9 mouse cellular contexts compared by ENCODE assay signal in genomic region chr17:31091023-31091735, GRCm38 (mm10). TPM values are rescaled to one million over a fixed set of nuclear protein-coding genes. Genes with fewer than 3 reads are reported as not detected.
DNase-seq lines count a peak whose midpoint lies in the region; ATAC-seq and TF ChIP-seq lines count a peak whose summit lies in the region.
"Had no signal": no experiment of that assay in that cellular context is flagged by ENCODE, and none has a peak within 500 bp of the region (broad histone marks: within the 10 kb centered on the region; RNA-seq: fewer than 3 reads in every experiment).

No protein-coding gene starts in this region.

- no peak for TF ChIP-seq POLR2A in bone marrow, adult 2 months (IDR thresholded peaks at IDR 0.05; ENCODE audit: borderline replicate concordance, control insufficient read depth, low read depth, low read length)

- peaks cover 3% of the 10 kb centered on the region; the same call in 1 of the 2 replicates for H3K9me3 ChIP-seq in heart, embryonic 11.5 days (replicated peaks; ENCODE audit: control insufficient read depth, low read length)
- H3K9me3 ChIP-seq in forebrain, postnatal 0 days (ENCODE audit: low read length), result no peaks in the 10 kb centered on the region
- no peaks in the 10 kb centered on the region; the same call in 1 of the 2 replicates for H3K9me3 ChIP-seq in midbrain, embryonic 10.5 days (replicated peaks)
- H3K9me3 ChIP-seq in lung, postnatal 0 days (ENCODE audit: low read length), result no peaks in the 10 kb centered on the region
- H3K9me3 ChIP-seq: heart, embryonic 15.5 days had no signal

- DNase-seq in heart, postnatal 25 days (ENCODE audit: low spot score), result no peak
- peak; percentile 11 for DNase-seq in forebrain, postnatal 0 days
- DNase-seq in midbrain, embryonic 10.5 days (ENCODE audit: low spot score), result no peak
- DNase-seq in B cell, adult 2 months, result no peak
- DNase-seq in lung, postnatal 0 days (ENCODE audit: low spot score), result no peak
- DNase-seq in cerebellum, postnatal 25 days, result no peak

- TF ChIP-seq EP300 in lung, postnatal 0 days (IDR thresholded peaks at IDR 0.05), result no peak

- intact Hi-C loops in heart, postnatal 25 days (cut with DNase I), result no loop called here

- 0 out of 2 replicates have a peak overlapping the region, but pooled peaks have one; percentile 22 for H3K9ac ChIP-seq in heart, embryonic 11.5 days (ENCODE audit: low read depth, low read length)
- no peak overlapping the region for H3K9ac ChIP-seq in forebrain, postnatal 0 days
- no peak overlapping the region for H3K9ac ChIP-seq in lung, postnatal 0 days (replicated peaks; ENCODE audit: low read depth)
- H3K9ac ChIP-seq: heart, embryonic 15.5 days had no signal

- WGBS in heart, embryonic 11.5 days (ENCODE audit: insufficient replicate concordance), result 16% methylated on average over 13 of the region's 13 CpGs
- 59% methylated on average over 13 of the region's 13 CpGs for WGBS in bone marrow, adult 2 months
- WGBS in forebrain, postnatal 0 days, result 39% methylated on average over 13 of the region's 13 CpGs
- 54% methylated on average over 13 of the region's 13 CpGs for WGBS in midbrain, embryonic 10.5 days
- WGBS in lung, postnatal 0 days, result 37% methylated on average over 13 of the region's 13 CpGs

- H3K4me1 ChIP-seq in heart, embryonic 11.5 days (ENCODE audit: control insufficient read depth, insufficient read depth, low read length), result peaks cover 31% of the 10 kb centered on the region
- peaks cover 11% of the 10 kb centered on the region for H3K4me1 ChIP-seq in bone marrow, adult 2 months (ENCODE audit: control insufficient read depth, insufficient read depth, low read length)
- peaks cover 17% of the 10 kb centered on the region for H3K4me1 ChIP-seq in forebrain, postnatal 0 days (ENCODE audit: insufficient read depth)
- peaks cover 53% of the 10 kb centered on the region for H3K4me1 ChIP-seq in midbrain, embryonic 10.5 days
- H3K4me1 ChIP-seq in lung, postnatal 0 days (ENCODE audit: insufficient read depth, low read depth, low read length), result peaks cover 14% of the 10 kb centered on the region; the same call in 1 of the 2 replicates

- H3K4me2 ChIP-seq in heart, embryonic 11.5 days, result peak overlapping the region; percentile 19; the same call in 1 of the 2 replicates
- H3K4me2 ChIP-seq in forebrain, postnatal 0 days (ENCODE audit: low read depth), result no peak overlapping the region
- no peak overlapping the region for H3K4me2 ChIP-seq in lung, postnatal 0 days (replicated peaks; ENCODE audit: low read depth, low read length)
- H3K4me2 ChIP-seq: heart, embryonic 15.5 days had no signal

- H3K27ac ChIP-seq in heart, embryonic 11.5 days (ENCODE audit: low read depth, low read length), result no peak overlapping the region
- no peak overlapping the region; the same call in 1 of the 2 replicates for H3K27ac ChIP-seq in bone marrow, adult 2 months (ENCODE audit: control insufficient read depth, insufficient read depth, low read depth, low read length, poor library complexity)
- peak overlapping the region; percentile 54; the same call in 1 of the 2 replicates for H3K27ac ChIP-seq in forebrain, postnatal 0 days (ENCODE audit: low read depth, low read length)
- peak overlapping the region; percentile 58 for H3K27ac ChIP-seq in midbrain, embryonic 10.5 days (replicated peaks)
- no peak overlapping the region for H3K27ac ChIP-seq in lung, postnatal 0 days (ENCODE audit: low read length)

- no peaks in the 10 kb centered on the region for H3K36me3 ChIP-seq in heart, embryonic 11.5 days (ENCODE audit: control insufficient read depth, insufficient read depth, low read length)
- peaks cover 10% of the 10 kb centered on the region; the same call in 1 of the 2 replicates for H3K36me3 ChIP-seq in forebrain, postnatal 0 days (ENCODE audit: insufficient read depth)
- peaks cover 5% of the 10 kb centered on the region; the same call in 1 of the 2 replicates for H3K36me3 ChIP-seq in midbrain, embryonic 10.5 days
- H3K36me3 ChIP-seq in lung, postnatal 0 days (ENCODE audit: insufficient read depth, low read length), result no peaks in the 10 kb centered on the region; the same call in none of the 2 replicates

- peaks cover 2% of the 10 kb centered on the region; the same call in 1 of the 2 replicates for H3K27me3 ChIP-seq in heart, embryonic 11.5 days (ENCODE audit: control insufficient read depth, insufficient read depth, low read length)
- H3K27me3 ChIP-seq in forebrain, postnatal 0 days (ENCODE audit: insufficient read depth, low read length), result no peaks in the 10 kb centered on the region
- no peaks in the 10 kb centered on the region for H3K27me3 ChIP-seq in midbrain, embryonic 10.5 days (ENCODE audit: low read depth, poor library complexity, severe bottlenecking)
- H3K27me3 ChIP-seq in lung, postnatal 0 days (replicated peaks; ENCODE audit: insufficient read depth, low read length), result no peaks in the 10 kb centered on the region
- H3K27me3 ChIP-seq: heart, embryonic 15.5 days had no signal

- no peak overlapping the region for H3K4me3 ChIP-seq in heart, embryonic 11.5 days (ENCODE audit: low read depth, low read length)
- H3K4me3 ChIP-seq in bone marrow, adult 2 months (replicated peaks; ENCODE audit: control insufficient read depth, low read depth, low read length), result no peak overlapping the region
- H3K4me3 ChIP-seq in forebrain, postnatal 0 days (ENCODE audit: low read depth, low read length), result no peak overlapping the region
- no peak overlapping the region for H3K4me3 ChIP-seq in midbrain, embryonic 10.5 days
- no peak overlapping the region for H3K4me3 ChIP-seq in lung, postnatal 0 days (ENCODE audit: low read depth, low read length)
- H3K4me3 ChIP-seq: heart, embryonic 15.5 days had no signal

- TF ChIP-seq CTCF in bone marrow, adult 2 months (IDR thresholded peaks at IDR 0.05; ENCODE audit: control insufficient read depth, insufficient read depth, low read length), result 0 out of 2 replicates have a peak, but pooled peaks have one; percentile 10
- TF ChIP-seq CTCF in forebrain, postnatal 0 days (IDR thresholded peaks at IDR 0.05; ENCODE audit: low read depth), result no peak
- TF ChIP-seq CTCF in lung, postnatal 0 days (IDR thresholded peaks at IDR 0.05), result no peak

- 0 out of 2 replicates have a peak, but pooled peaks have one; percentile 35 for ATAC-seq in heart, embryonic 11.5 days (replicated peaks; ENCODE audit: insufficient number of reproducible peaks, low FRiP score, low TSS enrichment)
- peak; percentile 41 for ATAC-seq in forebrain, postnatal 0 days
- ATAC-seq in lung, postnatal 0 days, result no peak

RNA-seq across cellular contexts. Expression of gene Abcg1, which starts 33.7 kb away (rescaled TPM):
- 4.6 and 6.4 TPM in 2 replicates for polyA plus RNA-seq in heart, embryonic 11.5 days (2014; fragmentation: Nextera tagmentation; extraction: Ambion mirVana)
- 1 to 10 TPM; 3.8 to 6.0 TPM for total RNA-seq in heart, postnatal 25 days (2021)
- 5.2 and 10.4 TPM in 2 replicates for polyA plus RNA-seq in bone marrow, adult 2 months (2011; ENCODE audit: insufficient read depth, insufficient read length, low replicate concordance, missing spikeins)
- 16.8 and 24.2 TPM in 2 replicates for total RNA-seq in forebrain, postnatal 0 days (2014; rRNA removed)
- polyA plus RNA-seq in forebrain, postnatal 0 days (2015; fragmentation: Nextera tagmentation; extraction: Ambion mirVana), result 11.1 and 16.1 TPM in 2 replicates
- 5.8 and 9.0 TPM in 2 replicates for polyA plus RNA-seq in midbrain, embryonic 10.5 days (2016; fragmentation: Nextera tagmentation; extraction: Ambion mirVana)
- polyA plus RNA-seq in lung, postnatal 0 days (2015; fragmentation: Nextera tagmentation; extraction: Ambion mirVana), result 26.9 and 35.3 TPM in 2 replicates

RNA-seq across cellular contexts. Expression of gene Tff3, which starts 38.3 kb away (rescaled TPM):
- polyA plus RNA-seq in heart, embryonic 11.5 days (2014; fragmentation: Nextera tagmentation; extraction: Ambion mirVana), result not detected in 2 replicates
- not detected for total RNA-seq in heart, postnatal 25 days (2021)
- polyA plus RNA-seq in bone marrow, adult 2 months (2011; ENCODE audit: insufficient read depth, insufficient read length, low replicate concordance, missing spikeins), result not detected in 2 replicates
- total RNA-seq in forebrain, postnatal 0 days (2014; rRNA removed), result not detected in 2 replicates
- polyA plus RNA-seq in forebrain, postnatal 0 days (2015; fragmentation: Nextera tagmentation; extraction: Ambion mirVana), result 0.35 TPM in 1 of 2 replicates, not detected in the other
- 1.2 TPM in 1 of 2 replicates, not detected in the other for polyA plus RNA-seq in midbrain, embryonic 10.5 days (2016; fragmentation: Nextera tagmentation; extraction: Ambion mirVana)
- polyA plus RNA-seq in lung, postnatal 0 days (2015; fragmentation: Nextera tagmentation; extraction: Ambion mirVana), result not detected in 2 replicates
- polyA plus RNA-seq: heart, embryonic 15.5 days had no signal

RNA-seq across cellular contexts. Expression of gene Tff2, which starts 52.9 kb away (rescaled TPM):
- not detected in 2 replicates for polyA plus RNA-seq in heart, embryonic 11.5 days (2014; fragmentation: Nextera tagmentation; extraction: Ambion mirVana)
- total RNA-seq in heart, postnatal 25 days (2021), result not detected
- not detected in 2 replicates for polyA plus RNA-seq in bone marrow, adult 2 months (2011; ENCODE audit: insufficient read depth, insufficient read length, low replicate concordance, missing spikeins)
- not detected in 2 replicates for total RNA-seq in forebrain, postnatal 0 days (2014; rRNA removed)
- polyA plus RNA-seq in forebrain, postnatal 0 days (2015; fragmentation: Nextera tagmentation; extraction: Ambion mirVana), result not detected in 2 replicates
- not detected in 2 replicates for polyA plus RNA-seq in midbrain, embryonic 10.5 days (2016; fragmentation: Nextera tagmentation; extraction: Ambion mirVana)
- 0.21 and 0.68 TPM in 2 replicates for polyA plus RNA-seq in lung, postnatal 0 days (2015; fragmentation: Nextera tagmentation; extraction: Ambion mirVana)
- polyA plus RNA-seq: heart, embryonic 15.5 days had no signal

Comparison
In these comparisons a context has a peak if more than half of its experiments do, and no peak if none do; other contexts are left out.
1. H3K27ac ChIP-seq: peak in forebrain, postnatal 0 days (single experiment) and midbrain, embryonic 10.5 days (single experiment); none in heart, embryonic 11.5 days (single experiment), bone marrow, adult 2 months (single experiment) and lung, postnatal 0 days (single experiment).